Mouse (Mus musculus) liver, embryonic 14.5 days (tissue): Measurements from ENCODE around the gene Fes.

ENCODE experiments used
- CTCF ChIP-seq: IDR thresholded peaks from 2 replicates; pipeline ENCODE4 v1.5.1; 2016; ENCODE audit warnings: antibody characterized with exemption, low read depth, control low read depth
- EP300 ChIP-seq: IDR thresholded peaks from 2 replicates; pipeline ENCODE4 v1.6.1; 2016; ENCODE audit warnings: antibody characterized with exemption, low read depth

DNA sequence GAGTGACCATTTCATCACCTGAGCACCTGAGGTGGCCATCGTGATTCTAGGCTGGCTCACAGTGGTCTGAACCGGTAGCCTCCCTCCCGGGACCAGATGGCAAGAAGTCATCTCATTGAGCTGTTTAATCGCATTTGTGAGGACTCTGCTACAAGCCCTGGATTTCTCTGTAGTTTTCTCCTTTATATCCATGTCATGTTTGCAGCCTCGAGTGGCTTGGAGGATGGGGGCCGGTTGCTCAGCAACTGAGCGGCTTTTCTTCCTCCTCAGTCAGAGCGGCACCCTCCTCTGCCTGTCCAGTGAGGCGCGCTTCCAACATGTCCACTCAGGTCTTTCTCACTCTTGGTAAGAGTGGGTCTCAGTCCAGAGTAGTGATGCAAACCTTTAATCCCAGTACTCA is 11.6 kb downstream of the Fes start:
- no peak for TF ChIP-seq EP300
- TF ChIP-seq CTCF, result no peak
